Mouse (Mus musculus) kidney, embryonic 15.5 days (tissue): ENCODE results near the gene Aff3. TPM values are rescaled to one million over a fixed set of nuclear protein-coding genes. Genes with fewer than 3 reads are reported as not detected.

Experiments
- ATAC-seq: fragments of 200-750 bp; cut with Nextera tagmentation; replicated peaks from 2 replicates; pipeline ENCODE4 v1.8.0; 2017; ENCODE audit warnings: moderate TSS enrichment; ENCODE audit not compliant: low FRiP score
- H3K27ac ChIP-seq: fragments of 300-500 bp; sonication (generic); 2 replicates; pipeline ENCODE4 v1.5.1; 2015; ENCODE audit warnings: mild to moderate bottlenecking, inconsistent platforms
- H3K27me3 ChIP-seq: fragments of 300-500 bp; sonication (generic); 2 replicates; pipeline ENCODE4 v1.6.1; 2015; ENCODE audit warnings: inconsistent platforms
- H3K36me3 ChIP-seq: fragments of 300-500 bp; sonication (generic); 2 replicates; pipeline ENCODE4 v1.6.1; 2015; ENCODE audit warnings: inconsistent platforms
- H3K4me1 ChIP-seq: fragments of 300-500 bp; sonication (generic); 2 replicates; pipeline ENCODE4 v1.6.1; 2015; ENCODE audit warnings: inconsistent platforms
- H3K4me2 ChIP-seq: fragments of 300-500 bp; sonication (generic); 2 replicates; pipeline ENCODE4 v1.6.1; 2015; ENCODE audit warnings: moderate library complexity, mild to moderate bottlenecking, inconsistent platforms
- H3K4me3 ChIP-seq: fragments of 300-500 bp; sonication (generic); replicated peaks from 2 replicates; pipeline ENCODE4 v1.5.1; 2015; ENCODE audit warnings: mild to moderate bottlenecking, inconsistent platforms
- H3K9ac ChIP-seq: fragments of 300-500 bp; sonication (generic); 2 replicates; pipeline ENCODE4 v1.6.1; 2015; ENCODE audit warnings: mild to moderate bottlenecking, inconsistent platforms
- H3K9me3 ChIP-seq: fragments of 300-500 bp; sonication (generic); replicated peaks from 2 replicates; pipeline ENCODE4 v1.6.1; 2016; ENCODE audit warnings: inconsistent platforms
- WGBS: fragments of 180-500 bp; shearing (Covaris S2); methylation state at CpG from one replicate; pipeline ENCODE4 v1.1.7; 2015; ENCODE audit warnings: mixed read lengths; 5-methylcytosine and 5-hydroxymethylcytosine counted together
- polyA plus RNA-seq: library from polyadenylated mRNA; unstranded; fragments of >200 nt; fragmentation: Nextera tagmentation; extraction: Ambion mirVana; gene quantifications from 2 replicates; pipeline ENCODE4 v1.2.1, GENCODE M21; 2015

Gene Aff3
- polyA plus RNA-seq, 1 experiment from 2014 or later = 7.5 TPM

DNA sequence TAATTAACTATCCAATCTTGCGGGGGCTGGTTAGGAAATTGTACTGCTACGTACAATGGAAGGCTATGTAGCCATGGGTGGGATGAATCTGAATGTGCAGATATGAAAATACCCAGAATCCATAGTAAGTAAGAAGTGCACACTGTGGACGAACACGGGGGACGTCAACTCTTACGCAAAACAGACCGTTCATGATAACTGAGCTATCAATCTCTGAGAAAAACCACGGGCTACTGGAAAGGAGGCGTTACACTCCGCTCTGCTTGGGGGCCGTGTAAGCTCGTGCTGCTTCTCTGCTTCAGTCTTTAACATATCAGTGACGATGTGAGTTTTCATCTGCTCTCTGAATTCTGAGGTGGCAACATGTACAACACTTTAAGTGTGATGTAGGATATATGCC is 114.2 kb downstream of the Aff3 start:
- H3K36me3 ChIP-seq = no peaks in the 10 kb centered on the region
- H3K4me1 ChIP-seq = peaks cover 41% of the 10 kb centered on the region
- WGBS = 79% methylated on average over 13 of the region's 13 CpGs
- no peak for ATAC-seq
- H3K4me3 ChIP-seq = no peak overlapping the region
- no peaks in the 10 kb centered on the region for H3K27me3 ChIP-seq
- H3K9me3 ChIP-seq = no peaks in the 10 kb centered on the region
- H3K9ac ChIP-seq = no peak overlapping the region
- no peak overlapping the region for H3K27ac ChIP-seq
- no peak overlapping the region for H3K4me2 ChIP-seq

DNA sequence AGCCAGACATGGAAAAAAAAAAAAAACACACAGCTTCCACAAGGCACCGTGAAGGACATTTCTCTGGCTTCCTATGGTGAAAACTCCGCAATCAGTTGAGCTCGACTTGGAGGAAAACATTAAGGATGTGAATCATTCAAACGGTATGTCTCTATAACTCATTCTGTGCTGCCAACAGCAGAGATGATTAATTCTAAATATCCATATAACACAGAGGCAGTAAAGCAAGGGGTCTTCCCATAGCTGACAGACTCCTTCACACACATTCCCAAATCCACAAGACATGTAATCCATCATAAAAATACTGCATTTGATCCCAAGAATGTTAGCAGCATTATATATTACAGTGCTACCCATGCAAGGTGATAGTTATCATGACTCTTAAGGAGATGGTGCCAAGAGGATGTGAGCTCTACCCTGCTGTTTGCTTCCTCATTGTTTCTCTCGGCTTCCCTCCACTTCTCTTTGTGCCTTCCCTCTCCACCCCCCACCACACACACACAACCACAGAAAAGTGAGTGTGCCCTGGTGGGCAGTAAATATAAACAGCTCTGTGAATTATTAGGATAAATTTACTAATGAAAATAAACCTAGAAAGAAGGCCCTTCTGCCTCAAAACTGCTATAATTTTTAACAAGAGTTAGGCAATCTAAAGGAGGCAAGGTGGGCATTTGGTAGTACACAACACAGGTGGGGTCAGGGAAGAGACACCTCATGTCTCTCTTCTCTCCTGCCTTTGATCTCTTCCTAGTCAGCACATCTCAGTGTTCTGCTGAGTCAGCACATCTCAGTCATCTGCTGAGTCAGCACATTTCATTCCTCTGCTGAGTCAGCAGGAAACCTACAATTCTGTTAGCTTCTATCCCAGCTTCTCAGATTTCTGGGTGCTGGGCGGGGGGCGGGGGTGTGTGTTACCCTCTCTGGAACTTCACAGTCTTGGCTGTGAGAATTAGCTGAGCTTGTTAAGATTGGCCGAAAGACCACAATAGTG is 115.8 kb downstream of the Aff3 start:
- Histone ChIP-seq H3K27ac (no peak overlapping the region), H3K4me1 (peaks cover 56% of the 10 kb centered on the region), H3K36me3 (no peaks in the 10 kb centered on the region), H3K4me2 (no peak overlapping the region), H3K27me3 (no peaks in the 10 kb centered on the region), H3K4me3 (no peak overlapping the region), H3K9ac (no peak overlapping the region), H3K9me3 (no peaks in the 10 kb centered on the region)
- no peak for ATAC-seq
- WGBS = 53% methylated on average over 8 of the region's 8 CpGs

DNA sequence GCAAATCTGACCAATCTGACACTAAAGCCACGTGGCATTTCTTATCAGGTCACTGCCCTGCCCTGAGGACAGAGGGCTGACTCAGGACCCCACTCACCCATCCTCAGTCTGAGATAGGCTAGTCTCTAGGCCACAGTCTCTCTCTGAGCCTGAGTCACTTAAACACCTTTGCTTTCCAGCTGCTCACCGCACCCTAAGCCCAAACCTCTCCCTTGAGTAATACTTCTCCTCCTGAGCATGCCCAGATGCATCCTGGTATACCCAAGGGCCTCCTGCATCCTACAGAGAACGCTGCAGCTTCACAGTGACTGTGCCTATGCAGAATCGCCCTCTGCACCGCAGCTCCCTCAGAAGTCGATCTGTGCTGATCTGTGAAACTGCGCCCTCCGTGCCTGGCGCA is 117.1 kb downstream of the Aff3 start:
- Histone ChIP-seq H3K27me3 (no peaks in the 10 kb centered on the region), H3K27ac (no peak overlapping the region), H3K9ac (no peak overlapping the region), H3K36me3 (no peaks in the 10 kb centered on the region), H3K9me3 (no peaks in the 10 kb centered on the region), H3K4me1 (peaks cover 51% of the 10 kb centered on the region), H3K4me3 (no peak overlapping the region), H3K4me2 (no peak overlapping the region)
- WGBS = 89% methylated on average over 9 of the region's 9 CpGs
- no peak for ATAC-seq

DNA sequence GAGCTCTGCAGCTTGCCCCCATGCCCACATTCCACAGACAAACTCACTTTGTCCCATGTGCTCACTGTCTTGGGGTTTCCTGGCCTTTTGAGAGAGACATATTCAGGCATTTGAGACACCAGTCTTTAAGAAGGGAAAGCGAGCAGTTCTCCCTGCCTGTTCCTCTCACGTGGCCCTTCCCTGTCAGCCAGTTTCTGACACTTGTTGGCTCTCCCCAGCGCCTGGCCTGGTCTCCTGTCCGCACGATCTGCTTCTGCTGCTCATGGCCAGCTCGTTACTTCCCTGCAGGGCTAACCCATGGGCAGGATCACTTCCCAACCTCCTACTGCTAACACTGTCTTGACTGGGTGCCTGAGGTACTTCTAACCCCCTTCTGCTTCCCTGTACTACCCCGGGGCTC is 118.1 kb downstream of the Aff3 start:
- Histone ChIP-seq H3K4me3 (no peak overlapping the region), H3K36me3 (no peaks in the 10 kb centered on the region), H3K27me3 (no peaks in the 10 kb centered on the region), H3K9ac (no peak overlapping the region), H3K4me1 (peaks cover 49% of the 10 kb centered on the region), H3K27ac (no peak overlapping the region), H3K9me3 (no peaks in the 10 kb centered on the region), H3K4me2 (no peak overlapping the region)
- 60% methylated on average over 7 of the region's 7 CpGs for WGBS
- ATAC-seq = no peak

DNA sequence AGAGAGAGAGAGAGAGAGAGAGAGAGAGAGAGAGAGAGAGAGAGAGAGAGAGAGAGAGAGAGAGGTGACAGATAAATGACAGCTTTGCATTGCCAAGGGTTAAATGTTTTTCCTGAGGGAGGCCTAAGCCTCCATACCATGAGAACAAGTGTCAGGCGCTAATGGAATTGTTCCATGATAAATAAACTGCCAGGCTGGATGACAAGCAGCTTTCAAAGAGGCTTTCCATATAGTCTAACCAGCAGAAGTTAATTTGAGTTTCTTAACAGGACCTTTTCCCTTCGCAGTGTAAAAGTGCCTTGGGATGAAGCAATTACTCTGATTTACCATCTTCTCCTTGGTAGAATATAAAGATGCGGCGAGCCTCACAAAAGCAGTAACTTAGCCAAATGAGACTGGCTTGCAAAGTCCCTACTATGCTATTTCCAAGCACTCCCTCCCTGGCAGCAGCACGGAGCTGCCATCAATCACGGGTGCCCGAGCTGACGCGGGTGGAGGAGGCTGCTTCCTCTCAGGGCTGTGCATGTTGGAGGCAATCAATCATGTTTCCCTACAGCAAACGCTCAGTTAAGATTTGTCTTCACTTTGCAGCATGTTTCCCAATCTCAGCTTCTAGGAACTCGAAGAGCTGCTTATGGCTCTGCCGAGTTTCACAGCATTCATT is 119.3 kb downstream of the Aff3 start:
- ATAC-seq = peak; percentile 69; the same call in 1 of the 2 replicates
- Histone ChIP-seq H3K36me3 (no peaks in the 10 kb centered on the region), H3K9ac (no peak overlapping the region), H3K4me1 (peaks cover 46% of the 10 kb centered on the region), H3K27me3 (no peaks in the 10 kb centered on the region), H3K4me2 (peak overlapping the region; percentile 38), H3K4me3 (no peak overlapping the region), H3K27ac (peak overlapping the region; percentile 52; the same call in 1 of the 2 replicates), H3K9me3 (no peaks in the 10 kb centered on the region)
- 6% methylated on average over 12 of the region's 12 CpGs for WGBS

DNA sequence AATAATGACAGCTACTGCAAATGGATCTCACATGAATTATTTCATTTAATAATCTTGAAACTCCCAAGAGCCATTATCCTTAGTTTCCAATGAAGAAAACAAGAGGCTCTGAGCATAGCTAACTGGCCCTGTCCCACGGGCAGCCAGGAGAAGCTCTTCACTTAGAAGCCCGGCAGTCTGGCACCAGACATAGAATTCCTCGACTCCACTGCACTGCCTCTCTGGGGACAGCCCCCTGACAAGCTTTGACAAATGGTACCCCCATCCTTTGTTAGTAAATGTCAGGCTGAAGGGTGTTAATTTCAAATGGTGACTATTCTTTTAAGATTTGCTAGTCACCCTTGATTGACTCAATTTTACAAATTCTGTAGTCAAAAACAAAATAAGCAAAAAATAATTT is 120.3 kb downstream of the Aff3 start:
- no peak overlapping the region for H3K4me3 ChIP-seq
- 32% methylated on average over 3 of the region's 3 CpGs for WGBS
- H3K4me1 ChIP-seq = peaks cover 45% of the 10 kb centered on the region
- H3K9ac ChIP-seq = no peak overlapping the region
- H3K27me3 ChIP-seq = no peaks in the 10 kb centered on the region
- ATAC-seq = no peak
- H3K36me3 ChIP-seq = no peaks in the 10 kb centered on the region
- no peak overlapping the region for H3K27ac ChIP-seq
- H3K9me3 ChIP-seq = no peaks in the 10 kb centered on the region
- H3K4me2 ChIP-seq = no peak overlapping the region

DNA sequence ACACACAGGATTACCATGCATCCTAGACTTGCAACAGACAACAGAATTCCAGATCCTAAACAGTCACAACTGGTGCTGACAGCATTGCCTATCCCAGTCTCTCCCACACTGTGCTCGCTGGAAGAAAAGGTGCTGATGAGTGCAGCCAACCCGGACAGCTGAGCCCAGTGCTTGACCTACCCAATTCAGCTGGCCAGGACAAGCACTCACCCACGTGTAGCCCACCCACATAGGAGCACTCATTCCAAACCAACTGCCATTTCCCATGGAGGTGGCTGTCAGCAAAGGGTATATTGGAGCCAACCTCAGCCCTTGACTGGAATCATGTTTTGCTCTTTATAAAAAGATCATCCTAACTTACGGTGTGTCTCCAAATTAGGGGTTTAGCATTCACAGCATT is 123.2 kb downstream of the Aff3 start:
- H3K36me3 ChIP-seq = peaks cover 2% of the 10 kb centered on the region; the same call in 1 of the 2 replicates
- H3K27ac ChIP-seq = no peak overlapping the region
- no peak overlapping the region for H3K4me3 ChIP-seq
- ATAC-seq = no peak
- H3K9me3 ChIP-seq = no peaks in the 10 kb centered on the region
- H3K4me1 ChIP-seq = peaks cover 39% of the 10 kb centered on the region
- no peak overlapping the region for H3K9ac ChIP-seq
- no peaks in the 10 kb centered on the region for H3K27me3 ChIP-seq
- 66% methylated on average over 4 of the region's 4 CpGs for WGBS
- H3K4me2 ChIP-seq = no peak overlapping the region

DNA sequence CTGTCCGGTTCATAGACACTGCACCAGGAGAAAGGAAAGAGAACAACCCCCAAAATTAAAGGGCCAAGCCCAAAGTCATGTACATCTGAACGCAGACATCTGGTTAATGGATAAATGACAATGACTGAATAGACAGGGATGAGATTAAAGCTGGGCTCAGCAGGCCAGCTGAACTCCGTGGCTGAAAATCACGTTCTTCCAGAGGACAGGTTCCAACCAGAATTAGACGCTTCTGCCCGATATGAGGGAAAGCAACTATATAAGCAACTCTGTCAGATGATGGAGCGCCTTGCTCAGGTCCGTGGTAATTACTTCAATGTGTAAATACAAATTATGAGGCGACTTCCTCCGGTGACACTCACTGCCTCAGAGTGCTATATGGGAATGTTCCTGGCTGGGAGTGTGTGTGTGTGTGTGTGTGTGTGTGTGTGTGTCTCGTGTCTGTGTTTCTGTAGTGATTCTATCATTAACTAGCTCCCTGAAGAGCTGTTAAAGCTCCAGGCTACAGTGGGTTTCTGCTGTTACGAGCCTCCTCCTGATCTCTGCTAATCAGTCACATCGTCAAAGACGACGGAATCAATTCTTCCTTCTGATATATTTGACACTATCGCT is 127.7 kb downstream of the Aff3 start:
- WGBS = 67% methylated on average over 16 of the region's 16 CpGs
- Histone ChIP-seq H3K9ac (no peak overlapping the region), H3K27me3 (no peaks in the 10 kb centered on the region), H3K9me3 (no peaks in the 10 kb centered on the region), H3K4me2 (no peak overlapping the region), H3K4me1 (peaks cover 15% of the 10 kb centered on the region), H3K27ac (no peak overlapping the region), H3K4me3 (no peak overlapping the region), H3K36me3 (peaks cover 20% of the 10 kb centered on the region)
- no peak for ATAC-seq

DNA sequence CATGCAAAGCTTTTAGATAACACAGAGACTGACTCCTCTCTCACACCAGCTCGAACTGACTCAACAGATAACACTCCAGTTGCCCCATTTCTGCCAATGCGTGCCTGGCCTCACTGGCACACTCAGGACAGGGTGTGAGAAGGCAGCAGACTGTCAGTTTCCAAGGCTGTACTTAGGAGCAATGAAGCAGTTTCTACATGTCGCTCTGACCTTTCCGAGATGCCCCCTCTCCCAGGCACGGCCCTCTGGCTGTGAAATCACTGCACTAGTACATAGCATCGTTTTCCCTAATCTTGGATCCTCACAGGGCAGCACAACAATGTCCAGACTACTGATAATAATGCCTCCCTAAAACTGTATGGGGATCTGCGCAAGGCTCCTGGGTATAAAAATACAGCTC is 132.2 kb downstream of the Aff3 start:
- H3K27ac ChIP-seq = no peak overlapping the region

DNA sequence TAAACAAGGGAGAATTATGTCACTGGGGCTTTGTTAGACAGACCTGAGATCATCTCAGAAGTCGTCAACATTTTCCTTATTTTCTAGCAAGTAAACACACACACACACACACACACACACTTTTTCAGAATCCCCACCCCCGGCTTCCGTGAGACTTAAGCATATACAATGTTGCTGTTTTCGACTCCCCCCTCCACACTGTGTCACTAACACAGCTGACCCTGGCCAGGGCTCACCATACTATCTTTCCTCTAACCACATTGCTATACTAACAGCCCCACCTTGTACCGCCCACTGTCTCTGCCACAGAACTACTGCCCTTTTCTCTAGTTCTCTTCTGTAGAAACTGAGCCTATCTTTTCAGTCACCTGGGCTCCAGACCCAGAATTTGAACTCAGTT is 136.1 kb downstream of the Aff3 start:
- peaks cover 25% of the 10 kb centered on the region for H3K36me3 ChIP-seq
- H3K4me1 ChIP-seq = no peaks in the 10 kb centered on the region
- WGBS = 85% methylated on average over 5 of the region's 5 CpGs
- H3K4me3 ChIP-seq = no peak overlapping the region
- ATAC-seq = no peak
- H3K4me2 ChIP-seq = no peak overlapping the region
- no peak overlapping the region for H3K9ac ChIP-seq
- no peak overlapping the region for H3K27ac ChIP-seq
- no peaks in the 10 kb centered on the region for H3K9me3 ChIP-seq
- H3K27me3 ChIP-seq = no peaks in the 10 kb centered on the region

More for the DNA sequence above, 132.2 kb downstream of the Aff3 start:
- no peak overlapping the region for H3K4me2 ChIP-seq
- H3K9ac ChIP-seq = no peak overlapping the region
- ATAC-seq = no peak
- peaks cover 20% of the 10 kb centered on the region for H3K36me3 ChIP-seq
- no peak overlapping the region for H3K4me3 ChIP-seq
- 87% methylated on average over 7 of the region's 7 CpGs for WGBS
- peaks cover 3% of the 10 kb centered on the region; the same call in 1 of the 2 replicates for H3K4me1 ChIP-seq
- no peaks in the 10 kb centered on the region for H3K27me3 ChIP-seq
- no peaks in the 10 kb centered on the region for H3K9me3 ChIP-seq

DNA sequence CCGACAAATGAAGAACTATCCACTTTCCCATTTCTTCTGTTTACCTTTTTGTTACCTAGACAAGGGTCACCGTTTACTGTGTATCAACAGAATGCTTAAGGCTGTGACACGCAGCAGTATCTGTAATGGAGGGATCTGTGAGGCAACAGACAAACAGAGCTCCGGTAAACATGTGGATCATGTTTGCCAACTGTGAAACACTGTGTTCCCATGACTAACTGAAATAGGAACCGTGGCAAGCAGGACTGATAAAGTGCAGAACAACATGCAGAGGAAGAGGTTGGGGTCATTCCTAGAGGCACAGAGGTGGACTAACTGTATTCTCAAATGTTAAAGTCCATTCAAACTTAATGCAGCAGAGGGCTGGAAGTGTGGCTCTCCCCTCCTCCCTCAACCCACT is 138.2 kb downstream of the Aff3 start:
- no peak for ATAC-seq
- 92% methylated on average over 5 of the region's 5 CpGs for WGBS
- H3K27me3 ChIP-seq = no peaks in the 10 kb centered on the region
- no peaks in the 10 kb centered on the region for H3K4me1 ChIP-seq
- peaks cover 29% of the 10 kb centered on the region for H3K36me3 ChIP-seq
- no peak overlapping the region for H3K4me2 ChIP-seq
- H3K4me3 ChIP-seq = no peak overlapping the region
- no peaks in the 10 kb centered on the region for H3K9me3 ChIP-seq
- no peak overlapping the region for H3K9ac ChIP-seq
- H3K27ac ChIP-seq = no peak overlapping the region

DNA sequence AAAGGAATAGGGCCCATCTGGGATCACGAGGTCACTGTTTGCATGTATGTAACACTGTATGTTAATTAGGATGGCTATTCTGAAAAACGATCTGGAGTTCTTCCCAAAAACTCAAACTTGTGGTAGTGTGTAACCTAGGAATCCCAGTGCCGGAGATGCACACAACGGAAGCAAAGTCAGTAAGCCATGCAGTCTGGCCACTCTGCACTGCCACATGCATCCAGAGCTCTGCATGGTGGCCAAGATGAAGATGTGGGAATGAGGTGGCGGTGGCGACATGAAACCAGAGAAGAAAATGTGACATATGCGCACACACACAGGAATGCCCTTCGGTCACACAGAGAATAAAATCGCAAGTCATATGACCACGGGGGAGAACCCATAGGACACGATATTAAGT is 143.1 kb downstream of the Aff3 start:
- H3K36me3 ChIP-seq = peaks cover 35% of the 10 kb centered on the region
- H3K4me3 ChIP-seq = no peak overlapping the region
- H3K4me2 ChIP-seq = no peak overlapping the region
- H3K9ac ChIP-seq = no peak overlapping the region
- H3K27ac ChIP-seq = no peak overlapping the region
- no peaks in the 10 kb centered on the region for H3K9me3 ChIP-seq
- ATAC-seq = no peak
- H3K27me3 ChIP-seq = no peaks in the 10 kb centered on the region
- H3K4me1 ChIP-seq = peaks cover under 1% of the 10 kb centered on the region
- 96% methylated on average over 11 of the region's 11 CpGs for WGBS
